9 mouse cellular contexts compared by ENCODE assay signal in genomic region chr14:55527940-55528339, GRCm38 (mm10). TPM values are rescaled to one million over a fixed set of nuclear protein-coding genes. Genes with fewer than 3 reads are reported as not detected.
DNase-seq lines count a peak whose midpoint lies in the region; ATAC-seq and TF ChIP-seq lines count a peak whose summit lies in the region.
"Had no signal": no experiment of that assay in that cellular context is flagged by ENCODE, and none has a peak within 500 bp of the region (broad histone marks: within the 10 kb centered on the region; RNA-seq: fewer than 3 reads in every experiment).

No protein-coding gene starts in this region.

- no peak for DNase-seq in heart, postnatal 0 days (ENCODE audit: low spot score)
- no peak for DNase-seq in heart, postnatal 25 days (ENCODE audit: low spot score)
- DNase-seq in CD4-positive, CD25-positive, alpha-beta regulatory T cell, adult 2 months (ENCODE audit: low read depth, low spot score) = peak; percentile 75
- peak; percentile 65 for DNase-seq in brain, embryonic 14.5 days (ENCODE audit: low read depth)
- DNase-seq in kidney, postnatal 36 days = peak; percentile 38 to 65
- peak; percentile 31 for DNase-seq in thymus, postnatal 14 days
- no peak for DNase-seq in urinary bladder, adult 18-20 months (ENCODE audit: low spot score in 2 of 2)
- DNase-seq in gastrocnemius, adult 8-10 months (ENCODE audit: low spot score in 2 of 2) = no peak

- no peaks in the 10 kb centered on the region for H3K36me3 ChIP-seq in heart, postnatal 0 days (replicated peaks; ENCODE audit: control insufficient read depth, insufficient read depth, low read length)
- H3K36me3 ChIP-seq: limb, embryonic 13.5 days had no signal

- H3K4me3 ChIP-seq in heart, postnatal 0 days (ENCODE audit: low read depth, low read length) = no peak overlapping the region
- H3K4me3 ChIP-seq: limb, embryonic 13.5 days had no signal

- no peak for ATAC-seq in heart, postnatal 0 days (ENCODE audit: insufficient read depth, low read depth)

- no peak overlapping the region for H3K27ac ChIP-seq in heart, postnatal 0 days (ENCODE audit: low read depth)
- H3K27ac ChIP-seq: limb, embryonic 13.5 days had no signal

- H3K4me1 ChIP-seq in heart, postnatal 0 days (ENCODE audit: control insufficient read depth, insufficient read depth) = peaks cover 10% of the 10 kb centered on the region; the same call in 1 of the 2 replicates
- H3K4me1 ChIP-seq: limb, embryonic 13.5 days had no signal

- no peak overlapping the region for H3K4me2 ChIP-seq in heart, postnatal 0 days (ENCODE audit: low read depth, low read length)
- H3K4me2 ChIP-seq: limb, embryonic 13.5 days had no signal

- H3K9me3 ChIP-seq in heart, postnatal 0 days (replicated peaks; ENCODE audit: control insufficient read depth, low read length) = no peaks in the 10 kb centered on the region
- H3K9me3 ChIP-seq: limb, embryonic 13.5 days had no signal

- peak; percentile 48 for TF ChIP-seq CTCF in heart, postnatal 0 days (IDR thresholded peaks at IDR 0.05; ENCODE audit: low read depth)
- peak; percentile 48; the same call in 1 of the 2 replicates for TF ChIP-seq CTCF in brain, embryonic 14.5 days (IDR thresholded peaks at IDR 0.05; ENCODE audit: borderline replicate concordance, extremely low read depth, insufficient read depth, insufficient read length)

- H3K27me3 ChIP-seq in heart, postnatal 0 days (ENCODE audit: control insufficient read depth, insufficient read depth, low read length) = peaks cover 15% of the 10 kb centered on the region

- intact Hi-C loops in heart, postnatal 25 days (cut with DNase I) = no loop called here

- no peak overlapping the region for H3K9ac ChIP-seq in heart, postnatal 0 days (replicated peaks; ENCODE audit: low read depth, low read length)
- H3K9ac ChIP-seq: limb, embryonic 13.5 days had no signal

- 26% methylated on average over 3 of the region's 3 CpGs for WGBS in heart, postnatal 0 days

- no peak for TF ChIP-seq POLR2A in brain, embryonic 14.5 days (IDR thresholded peaks at IDR 0.05; ENCODE audit: borderline replicate concordance, extremely low read depth, insufficient read depth, insufficient read length, poor library complexity, severe bottlenecking)

- TF ChIP-seq EP300 in heart, postnatal 0 days (IDR thresholded peaks at IDR 0.05; ENCODE audit: low read depth) = no peak

RNA-seq across cellular contexts. Expression of gene Nrl, which starts 3.2 kb away (rescaled TPM):
- total RNA-seq in heart, postnatal 0 days (2014; rRNA removed; ENCODE audit: low replicate concordance) = not detected in 2 replicates
- polyA plus RNA-seq in heart, postnatal 0 days (2015; fragmentation: Nextera tagmentation; extraction: Ambion mirVana) = not detected in 2 replicates
- total RNA-seq in heart, postnatal 25 days (2021) = under 1 TPM in 1 of 2 experiments, not detected in 1; 0.18 TPM
- 0.56 and 0.69 TPM in 2 replicates for polyA plus RNA-seq in brain, embryonic 14.5 days (2012; rRNA removed)
- not detected for total RNA-seq in gastrocnemius, adult 8-10 months (2022)
- polyA plus RNA-seq: limb, embryonic 13.5 days had no signal

RNA-seq across cellular contexts. Expression of gene Pck2, which starts 12.1 kb away (rescaled TPM):
- 48.3 and 85.2 TPM in 2 replicates for total RNA-seq in heart, postnatal 0 days (2014; rRNA removed; ENCODE audit: low replicate concordance)
- 22.6 and 24.2 TPM in 2 replicates for polyA plus RNA-seq in heart, postnatal 0 days (2015; fragmentation: Nextera tagmentation; extraction: Ambion mirVana)
- total RNA-seq in heart, postnatal 25 days (2021) = 10 to 100 TPM; 11.7 to 14.3 TPM
- 21.5 and 23.2 TPM in 2 replicates for polyA plus RNA-seq in brain, embryonic 14.5 days (2012; rRNA removed)
- 1 to 10 TPM; 2.0 to 3.7 (median 2.5) TPM for total RNA-seq in gastrocnemius, adult 8-10 months (2022)

RNA-seq across cellular contexts. Expression of gene Cpne6, which starts 17.7 kb away (rescaled TPM):
- total RNA-seq in heart, postnatal 0 days (2014; rRNA removed; ENCODE audit: low replicate concordance) = 0.08 TPM in 1 of 2 replicates, not detected in the other
- polyA plus RNA-seq in heart, postnatal 0 days (2015; fragmentation: Nextera tagmentation; extraction: Ambion mirVana) = 0.08 and 0.26 TPM in 2 replicates
- total RNA-seq in heart, postnatal 25 days (2021) = not detected
- 6.7 and 9.5 TPM in 2 replicates for polyA plus RNA-seq in brain, embryonic 14.5 days (2012; rRNA removed)
- total RNA-seq in gastrocnemius, adult 8-10 months (2022) = not detected

RNA-seq across cellular contexts. Expression of gene Dcaf11, which starts 31.9 kb away (rescaled TPM):
- total RNA-seq in heart, postnatal 0 days (2014; rRNA removed; ENCODE audit: low replicate concordance) = 74.4 and 84.9 TPM in 2 replicates
- polyA plus RNA-seq in heart, postnatal 0 days (2015; fragmentation: Nextera tagmentation; extraction: Ambion mirVana) = 75.2 and 81.6 TPM in 2 replicates
- total RNA-seq in heart, postnatal 25 days (2021) = 100 to 1,000 TPM; 129 to 130 TPM
- polyA plus RNA-seq in brain, embryonic 14.5 days (2012; rRNA removed) = 111 and 112 TPM in 2 replicates
- total RNA-seq in gastrocnemius, adult 8-10 months (2022) = 100 to 1,000 TPM; 135 to 147 (median 143) TPM

RNA-seq across cellular contexts. Expression of gene A730061H03Rik, which starts 32.3 kb away (rescaled TPM):
- total RNA-seq in heart, postnatal 0 days (2014; rRNA removed; ENCODE audit: low replicate concordance) = 15.5 TPM in 1 of 2 replicates, not detected in the other
- 1.3 and 1.4 TPM in 2 replicates for polyA plus RNA-seq in heart, postnatal 0 days (2015; fragmentation: Nextera tagmentation; extraction: Ambion mirVana)
- total RNA-seq in heart, postnatal 25 days (2021) = under 1 TPM in 1 of 2 experiments, not detected in 1; 0.83 TPM
- polyA plus RNA-seq in brain, embryonic 14.5 days (2012; rRNA removed) = 0.92 and 1.3 TPM in 2 replicates
- not detected for total RNA-seq in gastrocnemius, adult 8-10 months (2022)

Comparison
In these comparisons a context has a peak if more than half of its experiments do, and no peak if none do; other contexts are left out.
1. DNase-seq: peak in CD4-positive, CD25-positive, alpha-beta regulatory T cell, adult 2 months (single experiment), brain, embryonic 14.5 days (single experiment), kidney, postnatal 36 days (2 of 2) and thymus, postnatal 14 days (single experiment); none in heart, postnatal 0 days (single experiment), heart, postnatal 25 days (single experiment), urinary bladder, adult 18-20 months (0 of 2) and gastrocnemius, adult 8-10 months (0 of 2).